Comparison of ENCODE assay signal across 7 mouse cellular contexts in genomic region chr6:135011734-135012116, GRCm38 (mm10). TPM values are rescaled to one million over a fixed set of nuclear protein-coding genes. Genes with fewer than 3 reads are reported as not detected.
A peak's percentile ranks its signal among the peaks of the same experiment; 100 is the strongest.
DNase-seq lines count a peak whose midpoint lies in the region; ATAC-seq and TF ChIP-seq lines count a peak whose summit lies in the region.

No protein-coding gene starts in this region.

- 1% methylated on average over 14 of the region's 14 CpGs for WGBS in thymus, adult 2 months
- WGBS in forebrain, embryonic 13.5 days: 2% methylated on average over 14 of the region's 14 CpGs
- under 1% methylated on average over 14 of the region's 14 CpGs for WGBS in liver, embryonic 13.5 days (ENCODE audit: insufficient replicate concordance)
- WGBS in stomach, postnatal 0 days: under 1% methylated on average over 14 of the region's 14 CpGs

- no peak for TF ChIP-seq CTCF in thymus, adult 2 months (IDR thresholded peaks at IDR 0.05; ENCODE audit: borderline replicate concordance, control insufficient read depth, extremely low read depth, insufficient read depth, low read length, poor library complexity)
- TF ChIP-seq CTCF in stomach, postnatal 0 days (IDR thresholded peaks at IDR 0.05; ENCODE audit: low read depth): no peak

- peak overlapping the region; percentile 81 for H3K9ac ChIP-seq in forebrain, embryonic 13.5 days
- H3K9ac ChIP-seq in liver, embryonic 13.5 days: peak overlapping the region; percentile 87
- peak overlapping the region; percentile 81 for H3K9ac ChIP-seq in stomach, postnatal 0 days (ENCODE audit: low read length)

- no peaks in the 10 kb centered on the region for H3K9me3 ChIP-seq in forebrain, embryonic 13.5 days (replicated peaks)
- no peaks in the 10 kb centered on the region for H3K9me3 ChIP-seq in liver, embryonic 13.5 days (replicated peaks)
- H3K9me3 ChIP-seq in stomach, postnatal 0 days (ENCODE audit: control insufficient read depth, low read length): no peaks in the 10 kb centered on the region

- H3K4me1 ChIP-seq in thymus, adult 2 months (replicated peaks; ENCODE audit: control insufficient read depth, insufficient read depth, low read length): no peaks in the 10 kb centered on the region
- H3K4me1 ChIP-seq in forebrain, embryonic 13.5 days: peaks cover 8% of the 10 kb centered on the region
- peaks cover 56% of the 10 kb centered on the region for H3K4me1 ChIP-seq in liver, embryonic 13.5 days (replicated peaks)
- peaks cover 3% of the 10 kb centered on the region; the same call in 1 of the 2 replicates for H3K4me1 ChIP-seq in stomach, postnatal 0 days (replicated peaks; ENCODE audit: control insufficient read depth, insufficient read depth)

- peaks cover 28% of the 10 kb centered on the region for H3K36me3 ChIP-seq in thymus, adult 2 months (ENCODE audit: control insufficient read depth, insufficient read depth, low read length)
- H3K36me3 ChIP-seq in forebrain, embryonic 13.5 days (ENCODE audit: poor library complexity, severe bottlenecking): peaks cover 34% of the 10 kb centered on the region
- peaks cover 36% of the 10 kb centered on the region for H3K36me3 ChIP-seq in liver, embryonic 13.5 days
- H3K36me3 ChIP-seq in stomach, postnatal 0 days (ENCODE audit: control insufficient read depth, insufficient read depth, low read length): peaks cover 18% of the 10 kb centered on the region

- no peaks in the 10 kb centered on the region for H3K27me3 ChIP-seq in thymus, adult 2 months (ENCODE audit: control insufficient read depth, insufficient read depth, low read length)
- H3K27me3 ChIP-seq in forebrain, embryonic 13.5 days: no peaks in the 10 kb centered on the region
- H3K27me3 ChIP-seq in liver, embryonic 13.5 days: no peaks in the 10 kb centered on the region
- no peaks in the 10 kb centered on the region for H3K27me3 ChIP-seq in stomach, postnatal 0 days (ENCODE audit: control insufficient read depth, insufficient read depth, low read length)

- no peak overlapping the region for H3K27ac ChIP-seq in thymus, adult 2 months (ENCODE audit: control insufficient read depth, insufficient read depth, low read length)
- H3K27ac ChIP-seq in forebrain, embryonic 13.5 days: no peak overlapping the region
- peak overlapping the region; percentile 60 for H3K27ac ChIP-seq in liver, embryonic 13.5 days
- 0 out of 2 replicates have a peak overlapping the region, but pooled peaks have one; percentile 30 for H3K27ac ChIP-seq in stomach, postnatal 0 days (replicated peaks)

- no peak for TF ChIP-seq POLR2A in thymus, adult 2 months (IDR thresholded peaks at IDR 0.05; ENCODE audit: control insufficient read depth, extremely low read depth, insufficient read depth, low read length, poor library complexity)

- DNase-seq in thymus, adult 2 months: no peak
- DNase-seq in thymus, postnatal 25 days: no peak
- DNase-seq in liver, embryonic 13.5 days: no peak
- no peak for DNase-seq in stomach, postnatal 0 days (ENCODE audit: low spot score)
- no peak for DNase-seq in adrenal gland, adult 8-10 months
- DNase-seq in layer of hippocampus, adult 8-10 months (ENCODE audit: low spot score in 2 of 2): no peak

- peak; percentile 77 for ATAC-seq in forebrain, embryonic 13.5 days
- peak; percentile 54; the same call in 1 of the 2 replicates for ATAC-seq in liver, embryonic 13.5 days (ENCODE audit: low read depth)
- ATAC-seq in stomach, postnatal 0 days (ENCODE audit: low FRiP score, low TSS enrichment): peak; percentile 33

- peak overlapping the region; percentile 85 for H3K4me3 ChIP-seq in thymus, adult 2 months (ENCODE audit: control insufficient read depth, insufficient read depth, low read length)
- H3K4me3 ChIP-seq in forebrain, embryonic 13.5 days: peak overlapping the region; percentile 82
- peak overlapping the region; percentile 80 for H3K4me3 ChIP-seq in liver, embryonic 13.5 days (replicated peaks)
- peak overlapping the region; percentile 79 for H3K4me3 ChIP-seq in stomach, postnatal 0 days (ENCODE audit: low read depth, low read length)

- H3K4me2 ChIP-seq in forebrain, embryonic 13.5 days: peak overlapping the region; percentile 90
- H3K4me2 ChIP-seq in liver, embryonic 13.5 days: peak overlapping the region; percentile 84
- peak overlapping the region; percentile 81 for H3K4me2 ChIP-seq in stomach, postnatal 0 days (replicated peaks; ENCODE audit: low read depth)

- no peak for TF ChIP-seq EP300 in stomach, postnatal 0 days (optimal IDR thresholded peaks at IDR 0.05)

RNA-seq across cellular contexts. Expression of gene Ddx47, which starts 0.3 kb away (rescaled TPM):
- polyA plus RNA-seq in thymus, adult 2 months (2012; rRNA removed): 83.8 and 96.2 TPM in 2 replicates
- polyA plus RNA-seq in forebrain, embryonic 13.5 days (2015; fragmentation: Nextera tagmentation; extraction: Ambion mirVana): 93.9 and 101 TPM in 2 replicates
- polyA plus RNA-seq in liver, embryonic 13.5 days (2015; fragmentation: Nextera tagmentation; extraction: Ambion mirVana): 75.7 and 82.8 TPM in 2 replicates
- polyA plus RNA-seq in stomach, postnatal 0 days (2015; fragmentation: Nextera tagmentation; extraction: Ambion mirVana): 46.0 and 47.7 TPM in 2 replicates
- 10 to 100 TPM; 68.5 to 72.8 (median 72.4) TPM for total RNA-seq in adrenal gland, adult 8-10 months (2022)
- total RNA-seq in layer of hippocampus, adult 8-10 months (2022): 10 to 100 TPM; 58.5 to 71.2 (median 60.2) TPM

RNA-seq across cellular contexts. Expression of gene Apold1, which starts 30.2 kb away (rescaled TPM):
- polyA plus RNA-seq in thymus, adult 2 months (2012; rRNA removed): 1.1 and 1.6 TPM in 2 replicates
- 3.5 and 3.6 TPM in 2 replicates for polyA plus RNA-seq in forebrain, embryonic 13.5 days (2015; fragmentation: Nextera tagmentation; extraction: Ambion mirVana)
- 2.1 and 2.2 TPM in 2 replicates for polyA plus RNA-seq in liver, embryonic 13.5 days (2015; fragmentation: Nextera tagmentation; extraction: Ambion mirVana)
- 1.5 and 1.8 TPM in 2 replicates for polyA plus RNA-seq in stomach, postnatal 0 days (2015; fragmentation: Nextera tagmentation; extraction: Ambion mirVana)
- 1 to 10 TPM; 1.8 to 8.8 (median 2.2) TPM for total RNA-seq in adrenal gland, adult 8-10 months (2022)
- total RNA-seq in layer of hippocampus, adult 8-10 months (2022): 1 to 10 TPM; 2.5 to 3.2 (median 3.1) TPM

RNA-seq across cellular contexts. Expression of gene Gprc5a, which starts 53.7 kb away (rescaled TPM):
- 2.2 and 3.7 TPM in 2 replicates for polyA plus RNA-seq in thymus, adult 2 months (2012; rRNA removed)
- 0.45 and 0.53 TPM in 2 replicates for polyA plus RNA-seq in forebrain, embryonic 13.5 days (2015; fragmentation: Nextera tagmentation; extraction: Ambion mirVana)
- 0.35 and 0.46 TPM in 2 replicates for polyA plus RNA-seq in liver, embryonic 13.5 days (2015; fragmentation: Nextera tagmentation; extraction: Ambion mirVana)
- polyA plus RNA-seq in stomach, postnatal 0 days (2015; fragmentation: Nextera tagmentation; extraction: Ambion mirVana): 9.8 and 13.5 TPM in 2 replicates
- under 1 TPM; 0.27 to 0.59 (median 0.41) TPM for total RNA-seq in adrenal gland, adult 8-10 months (2022)
- total RNA-seq in layer of hippocampus, adult 8-10 months (2022): under 1 TPM in 1 of 4 experiments, not detected in 3; 0.21 TPM

Comparison
In these comparisons a context has a peak if more than half of its experiments do, and no peak if none do; other contexts are left out.
1. H3K27ac ChIP-seq: peak in liver, embryonic 13.5 days (single experiment) and stomach, postnatal 0 days (single experiment); none in thymus, adult 2 months (single experiment) and forebrain, embryonic 13.5 days (single experiment).
2. Peak in every context shown above with its lines, with median percentiles within 50 percentile points of each other: H3K4me3 ChIP-seq, ATAC-seq, H3K4me2 ChIP-seq and H3K9ac ChIP-seq.